Mouse (Mus musculus): ENCODE data around the gene Rspry1. TPM values are rescaled to one million over a fixed set of nuclear protein-coding genes. Genes with fewer than 3 reads are reported as not detected.

The Rspry1 gene
- polyA plus RNA-seq, 1 experiment from 2014 or later: 35.0 TPM

DNA sequence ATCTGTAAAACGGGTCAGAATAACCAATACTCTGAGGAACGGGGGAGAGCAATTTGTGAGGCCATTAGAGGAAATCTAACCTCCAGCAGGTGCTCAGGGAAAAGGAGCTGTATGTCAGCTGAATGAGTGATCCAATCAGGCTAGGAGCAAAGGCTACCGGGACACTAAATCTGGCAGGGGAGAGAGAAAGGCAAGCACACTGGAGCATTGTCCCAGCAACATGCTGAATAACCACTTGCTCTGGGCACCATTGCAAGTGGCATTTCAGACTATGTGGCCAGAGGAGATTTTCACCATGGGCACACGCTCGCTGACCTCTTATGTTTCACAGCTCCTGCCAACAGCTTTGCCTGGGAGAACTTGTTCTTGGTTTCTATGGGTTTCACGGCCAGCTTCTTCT is 19.2 kb upstream of the Rspry1 start:
- no peaks in the 10 kb centered on the region for H3K27me3 ChIP-seq (ENCODE audit: insufficient read depth, low read length)
- no peak overlapping the region for H3K4me3 ChIP-seq (ENCODE audit: low read depth, low read length)
- DNase-seq (no peak), ATAC-seq (ENCODE audit: insufficient read depth) (no peak)
- TF ChIP-seq CTCF (IDR thresholded peaks at IDR 0.05; ENCODE audit: low read depth): no peak
- H3K9me3 ChIP-seq (ENCODE audit: low read depth, low read length): no peaks in the 10 kb centered on the region
- H3K9ac ChIP-seq: no peak overlapping the region
- no peak overlapping the region for H3K4me2 ChIP-seq
- H3K36me3 ChIP-seq (ENCODE audit: insufficient read depth): peaks cover 91% of the 10 kb centered on the region
- H3K4me1 ChIP-seq (ENCODE audit: insufficient read depth): no peaks in the 10 kb centered on the region
- H3K27ac ChIP-seq (ENCODE audit: low read depth): no peak overlapping the region
- WGBS: 91% methylated on average over 6 of the region's 6 CpGs

- DNase-seq: peak; percentile 77
- Histone ChIP-seq H3K4me2 (no peak overlapping the region), H3K4me1 (ENCODE audit: insufficient read depth) (no peaks in the 10 kb centered on the region), H3K9me3 (ENCODE audit: low read depth, low read length) (no peaks in the 10 kb centered on the region), H3K9ac (no peak overlapping the region), H3K27ac (ENCODE audit: low read depth) (no peak overlapping the region), H3K36me3 (ENCODE audit: insufficient read depth) (peaks cover 74% of the 10 kb centered on the region), H3K4me3 (ENCODE audit: low read depth, low read length) (no peak overlapping the region), H3K27me3 (ENCODE audit: insufficient read depth, low read length) (no peaks in the 10 kb centered on the region)
- peak; percentile 35; the same call in 1 of the 2 replicates for ATAC-seq (ENCODE audit: insufficient read depth)
- WGBS: 52% methylated on average over 4 of the region's 4 CpGs
- peak; percentile 67 for TF ChIP-seq CTCF (IDR thresholded peaks at IDR 0.05; ENCODE audit: low read depth)
These were observed 17.4 kb upstream of the Rspry1 start for GRCm38 (mm10) chr8:94584238-94584817.

- no peak overlapping the region for H3K9ac ChIP-seq
- no peak overlapping the region for H3K4me3 ChIP-seq (ENCODE audit: low read depth, low read length)
- ATAC-seq (ENCODE audit: insufficient read depth): no peak
- H3K27me3 ChIP-seq (ENCODE audit: insufficient read depth, low read length): no peaks in the 10 kb centered on the region
- H3K36me3 ChIP-seq (ENCODE audit: insufficient read depth): peaks cover 9% of the 10 kb centered on the region
- no peak overlapping the region for H3K4me2 ChIP-seq
- DNase-seq: no peak
- H3K27ac ChIP-seq (ENCODE audit: low read depth): no peak overlapping the region
- H3K9me3 ChIP-seq (ENCODE audit: low read depth, low read length): no peaks in the 10 kb centered on the region
- 83% methylated on average over 4 of the region's 4 CpGs for WGBS
- no peaks in the 10 kb centered on the region for H3K4me1 ChIP-seq (ENCODE audit: insufficient read depth)
- TF ChIP-seq CTCF (IDR thresholded peaks at IDR 0.05; ENCODE audit: low read depth): no peak
These were observed 10.0 kb upstream of the Rspry1 start for GRCm38 (mm10) chr8:94591691-94592090.

- peak; percentile 45; the same call in 1 of the 2 replicates for TF ChIP-seq CTCF (IDR thresholded peaks at IDR 0.05; ENCODE audit: low read depth)
- Histone ChIP-seq H3K9ac (no peak overlapping the region), H3K36me3 (ENCODE audit: insufficient read depth) (no peaks in the 10 kb centered on the region; the same call in 1 of the 2 replicates), H3K27ac (ENCODE audit: low read depth) (no peak overlapping the region), H3K4me2 (no peak overlapping the region), H3K27me3 (ENCODE audit: insufficient read depth, low read length) (no peaks in the 10 kb centered on the region), H3K4me1 (ENCODE audit: insufficient read depth) (no peaks in the 10 kb centered on the region), H3K9me3 (ENCODE audit: low read depth, low read length) (no peaks in the 10 kb centered on the region), H3K4me3 (ENCODE audit: low read depth, low read length) (no peak overlapping the region)
- 54% methylated on average over 1 of the region's 1 CpGs for WGBS
- no peak for ATAC-seq (ENCODE audit: insufficient read depth)
- peak; percentile 42 for DNase-seq
These were observed 7.5 kb upstream of the Rspry1 start for GRCm38 (mm10) chr8:94594211-94594610.

GRCm38 (mm10) chr8:94600478-94600877 is 1.3 kb upstream of the Rspry1 start:
- peak; percentile 2 for DNase-seq
- 18% methylated on average over 5 of the region's 5 CpGs for WGBS
- no peaks in the 10 kb centered on the region for H3K27me3 ChIP-seq (ENCODE audit: insufficient read depth, low read length)
- peak overlapping the region; percentile 97 for H3K4me2 ChIP-seq
- peaks cover 12% of the 10 kb centered on the region; the same call in 1 of the 2 replicates for H3K4me1 ChIP-seq (ENCODE audit: insufficient read depth)
- no peak for ATAC-seq (ENCODE audit: insufficient read depth)
- H3K9me3 ChIP-seq (ENCODE audit: low read depth, low read length): no peaks in the 10 kb centered on the region
- TF ChIP-seq CTCF (IDR thresholded peaks at IDR 0.05; ENCODE audit: low read depth): no peak
- no peak overlapping the region for H3K27ac ChIP-seq (ENCODE audit: low read depth)
- H3K9ac ChIP-seq: peak overlapping the region; percentile 72
- peak overlapping the region; percentile 93 for H3K4me3 ChIP-seq (ENCODE audit: low read depth, low read length)
- H3K36me3 ChIP-seq (ENCODE audit: insufficient read depth): no peaks in the 10 kb centered on the region

- Histone ChIP-seq H3K36me3 (ENCODE audit: insufficient read depth) (no peaks in the 10 kb centered on the region), H3K27ac (ENCODE audit: low read depth) (peak overlapping the region; percentile 78), H3K9me3 (ENCODE audit: low read depth, low read length) (no peaks in the 10 kb centered on the region), H3K4me1 (ENCODE audit: insufficient read depth) (peaks cover 12% of the 10 kb centered on the region; the same call in 1 of the 2 replicates), H3K27me3 (ENCODE audit: insufficient read depth, low read length) (no peaks in the 10 kb centered on the region), H3K4me3 (ENCODE audit: low read depth, low read length) (peak overlapping the region; percentile 93), H3K9ac (peak overlapping the region; percentile 72), H3K4me2 (peak overlapping the region; percentile 97)
- WGBS: under 1% methylated on average over 51 of the region's 51 CpGs
- peak; percentile 19 for DNase-seq
- no peak for TF ChIP-seq CTCF (IDR thresholded peaks at IDR 0.05; ENCODE audit: low read depth)
- peak; percentile 22 for ATAC-seq (ENCODE audit: insufficient read depth)
These were observed 617 bp upstream of the Rspry1 start for GRCm38 (mm10) chr8:94601034-94601606.

- Histone ChIP-seq H3K9ac (peak overlapping the region; percentile 92), H3K4me3 (ENCODE audit: low read depth, low read length) (peak overlapping the region; percentile 93), H3K4me2 (peak overlapping the region; percentile 86), H3K27ac (ENCODE audit: low read depth) (peak overlapping the region; percentile 80), H3K4me1 (ENCODE audit: insufficient read depth) (peaks cover 12% of the 10 kb centered on the region; the same call in 1 of the 2 replicates), H3K36me3 (ENCODE audit: insufficient read depth) (no peaks in the 10 kb centered on the region), H3K9me3 (ENCODE audit: low read depth, low read length) (no peaks in the 10 kb centered on the region), H3K27me3 (ENCODE audit: insufficient read depth, low read length) (no peaks in the 10 kb centered on the region)
- ATAC-seq (ENCODE audit: insufficient read depth) (peak; percentile 14), DNase-seq (peak; percentile 49)
- under 1% methylated on average over 31 of the region's 31 CpGs for WGBS
- TF ChIP-seq CTCF (IDR thresholded peaks at IDR 0.05; ENCODE audit: low read depth): no peak
These were observed 864 bp downstream of the Rspry1 start for GRCm38 (mm10) chr8:94602471-94603131.
